Comparison of ENCODE assay signal across 9 mouse cellular contexts in genomic region chr7:144846158-144846557, GRCm38 (mm10). TPM values are rescaled to one million over a fixed set of nuclear protein-coding genes. Genes with fewer than 3 reads are reported as not detected.
A peak's percentile ranks its signal among the peaks of the same experiment; 100 is the strongest.
DNase-seq lines count a peak whose midpoint lies in the region; ATAC-seq and TF ChIP-seq lines count a peak whose summit lies in the region.
"Had no signal": no experiment of that assay in that cellular context is flagged by ENCODE, and none has a peak within 500 bp of the region (broad histone marks: within the 10 kb centered on the region; RNA-seq: fewer than 3 reads in every experiment).

No protein-coding gene starts in this region.

- TF ChIP-seq CTCF in heart, postnatal 0 days (IDR thresholded peaks at IDR 0.05; ENCODE audit: low read depth), result peak; percentile 74
- TF ChIP-seq CTCF in lung, postnatal 0 days (IDR thresholded peaks at IDR 0.05), result peak; percentile 86

- DNase-seq in heart, postnatal 0 days (ENCODE audit: low spot score), result no peak
- DNase-seq in urinary bladder, postnatal 36 days (ENCODE audit: low spot score in 2 of 2), result peak; percentile 16 to 23
- no peak for DNase-seq in urinary bladder, adult 2 months (ENCODE audit: low spot score)
- DNase-seq in embryo, embryonic 9.5 days (ENCODE audit: extremely low spot score), result peak; percentile 45
- DNase-seq in lung, postnatal 0 days (ENCODE audit: low spot score), result peak; percentile 6
- DNase-seq in thymus, postnatal 25 days, result peak; percentile 43
- DNase-seq in frontal cortex, postnatal 10 days (ENCODE audit: low spot score in 2 of 2), result no peak

- WGBS in heart, postnatal 0 days, result 15% methylated on average over 4 of the region's 4 CpGs
- WGBS in heart, embryonic 11.5 days (ENCODE audit: insufficient replicate concordance), result 10% methylated on average over 4 of the region's 4 CpGs
- WGBS in lung, postnatal 0 days, result 14% methylated on average over 4 of the region's 4 CpGs

- no peak overlapping the region for H3K4me2 ChIP-seq in heart, postnatal 0 days (ENCODE audit: low read depth, low read length)
- no peak overlapping the region for H3K4me2 ChIP-seq in heart, embryonic 11.5 days
- H3K4me2 ChIP-seq in lung, postnatal 0 days (replicated peaks; ENCODE audit: low read depth, low read length), result no peak overlapping the region
- H3K4me2 ChIP-seq: limb, embryonic 12.5 days had no signal

- no peak overlapping the region for H3K27ac ChIP-seq in heart, postnatal 0 days (ENCODE audit: low read depth)
- no peak overlapping the region for H3K27ac ChIP-seq in heart, embryonic 11.5 days (ENCODE audit: low read depth, low read length)
- H3K27ac ChIP-seq in lung, postnatal 0 days (ENCODE audit: low read length), result no peak overlapping the region
- H3K27ac ChIP-seq: limb, embryonic 12.5 days had no signal

- TF ChIP-seq EP300 in heart, postnatal 0 days (IDR thresholded peaks at IDR 0.05; ENCODE audit: low read depth), result no peak
- TF ChIP-seq EP300 in lung, postnatal 0 days (IDR thresholded peaks at IDR 0.05), result no peak

- no peak overlapping the region for H3K4me3 ChIP-seq in heart, postnatal 0 days (ENCODE audit: low read depth, low read length)
- no peak overlapping the region for H3K4me3 ChIP-seq in heart, embryonic 11.5 days (ENCODE audit: low read depth, low read length)
- H3K4me3 ChIP-seq in lung, postnatal 0 days (ENCODE audit: low read depth, low read length), result no peak overlapping the region
- H3K4me3 ChIP-seq: limb, embryonic 12.5 days had no signal

- H3K27me3 ChIP-seq in heart, postnatal 0 days (ENCODE audit: control insufficient read depth, insufficient read depth, low read length), result peaks cover 36% of the 10 kb centered on the region
- H3K27me3 ChIP-seq in heart, embryonic 11.5 days (ENCODE audit: control insufficient read depth, insufficient read depth, low read length), result peaks cover 38% of the 10 kb centered on the region
- H3K27me3 ChIP-seq in lung, postnatal 0 days (replicated peaks; ENCODE audit: insufficient read depth, low read length), result peaks cover 7% of the 10 kb centered on the region

- H3K9me3 ChIP-seq in heart, postnatal 0 days (replicated peaks; ENCODE audit: control insufficient read depth, low read length), result no peaks in the 10 kb centered on the region
- no peaks in the 10 kb centered on the region for H3K9me3 ChIP-seq in heart, embryonic 11.5 days (replicated peaks; ENCODE audit: control insufficient read depth, low read length)
- no peaks in the 10 kb centered on the region for H3K9me3 ChIP-seq in lung, postnatal 0 days (ENCODE audit: low read length)
- H3K9me3 ChIP-seq: limb, embryonic 12.5 days had no signal

- no peaks in the 10 kb centered on the region for H3K4me1 ChIP-seq in heart, postnatal 0 days (ENCODE audit: control insufficient read depth, insufficient read depth)
- H3K4me1 ChIP-seq in heart, embryonic 11.5 days (ENCODE audit: control insufficient read depth, insufficient read depth, low read length), result no peaks in the 10 kb centered on the region
- H3K4me1 ChIP-seq in lung, postnatal 0 days (ENCODE audit: insufficient read depth, low read depth, low read length), result no peaks in the 10 kb centered on the region
- H3K4me1 ChIP-seq: limb, embryonic 12.5 days had no signal

- no peaks in the 10 kb centered on the region for H3K36me3 ChIP-seq in heart, postnatal 0 days (replicated peaks; ENCODE audit: control insufficient read depth, insufficient read depth, low read length)
- H3K36me3 ChIP-seq in heart, embryonic 11.5 days (ENCODE audit: control insufficient read depth, insufficient read depth, low read length), result no peaks in the 10 kb centered on the region
- H3K36me3 ChIP-seq in lung, postnatal 0 days (ENCODE audit: insufficient read depth, low read length), result no peaks in the 10 kb centered on the region
- H3K36me3 ChIP-seq: limb, embryonic 12.5 days had no signal

- no peak for ATAC-seq in heart, postnatal 0 days (ENCODE audit: insufficient read depth, low read depth)
- ATAC-seq in heart, embryonic 11.5 days (replicated peaks; ENCODE audit: insufficient number of reproducible peaks, low FRiP score, low TSS enrichment), result no peak
- no peak for ATAC-seq in lung, postnatal 0 days

- no peak overlapping the region for H3K9ac ChIP-seq in heart, postnatal 0 days (replicated peaks; ENCODE audit: low read depth, low read length)
- no peak overlapping the region for H3K9ac ChIP-seq in heart, embryonic 11.5 days (ENCODE audit: low read depth, low read length)
- H3K9ac ChIP-seq in lung, postnatal 0 days (replicated peaks; ENCODE audit: low read depth), result no peak overlapping the region
- H3K9ac ChIP-seq: limb, embryonic 12.5 days had no signal

RNA-seq across cellular contexts. Expression of gene Fgf4, which starts 1.0 kb away (rescaled TPM):
- total RNA-seq in heart, postnatal 0 days (2014; rRNA removed; ENCODE audit: low replicate concordance), result not detected in 2 replicates
- not detected in 2 replicates for polyA plus RNA-seq in heart, postnatal 0 days (2015; fragmentation: Nextera tagmentation; extraction: Ambion mirVana)
- not detected in 2 replicates for polyA plus RNA-seq in heart, embryonic 11.5 days (2014; fragmentation: Nextera tagmentation; extraction: Ambion mirVana)
- polyA plus RNA-seq in urinary bladder, adult 2 months (2012; rRNA removed), result not detected in 2 replicates
- polyA plus RNA-seq in lung, postnatal 0 days (2015; fragmentation: Nextera tagmentation; extraction: Ambion mirVana), result not detected in 2 replicates

RNA-seq across cellular contexts. Expression of gene Fgf3, which starts 8.3 kb away (rescaled TPM):
- not detected in 2 replicates for total RNA-seq in heart, postnatal 0 days (2014; rRNA removed; ENCODE audit: low replicate concordance)
- not detected in 2 replicates for polyA plus RNA-seq in heart, postnatal 0 days (2015; fragmentation: Nextera tagmentation; extraction: Ambion mirVana)
- polyA plus RNA-seq in heart, embryonic 11.5 days (2014; fragmentation: Nextera tagmentation; extraction: Ambion mirVana), result 0.19 TPM in 1 of 2 replicates, not detected in the other
- polyA plus RNA-seq in urinary bladder, adult 2 months (2012; rRNA removed), result not detected in 2 replicates
- polyA plus RNA-seq in lung, postnatal 0 days (2015; fragmentation: Nextera tagmentation; extraction: Ambion mirVana), result not detected in 2 replicates
- polyA plus RNA-seq: limb, embryonic 12.5 days had no signal

RNA-seq across cellular contexts. Expression of gene Fgf15, which starts 50.2 kb away (rescaled TPM):
- total RNA-seq in heart, postnatal 0 days (2014; rRNA removed; ENCODE audit: low replicate concordance), result not detected in 2 replicates
- not detected in 2 replicates for polyA plus RNA-seq in heart, postnatal 0 days (2015; fragmentation: Nextera tagmentation; extraction: Ambion mirVana)
- polyA plus RNA-seq in heart, embryonic 11.5 days (2014; fragmentation: Nextera tagmentation; extraction: Ambion mirVana), result 0.11 and 0.13 TPM in 2 replicates
- not detected in 2 replicates for polyA plus RNA-seq in urinary bladder, adult 2 months (2012; rRNA removed)
- polyA plus RNA-seq in lung, postnatal 0 days (2015; fragmentation: Nextera tagmentation; extraction: Ambion mirVana), result not detected in 2 replicates

Comparison
In these comparisons a context has a peak if more than half of its experiments do, and no peak if none do; other contexts are left out.
1. DNase-seq: peak in urinary bladder, postnatal 36 days (2 of 2), embryo, embryonic 9.5 days (single experiment), lung, postnatal 0 days (single experiment) and thymus, postnatal 25 days (single experiment); none in heart, postnatal 0 days (single experiment), urinary bladder, adult 2 months (single experiment) and frontal cortex, postnatal 10 days (0 of 2).